Comparison of ENCODE assay signal across 9 mouse cellular contexts in the genomic region with DNA sequence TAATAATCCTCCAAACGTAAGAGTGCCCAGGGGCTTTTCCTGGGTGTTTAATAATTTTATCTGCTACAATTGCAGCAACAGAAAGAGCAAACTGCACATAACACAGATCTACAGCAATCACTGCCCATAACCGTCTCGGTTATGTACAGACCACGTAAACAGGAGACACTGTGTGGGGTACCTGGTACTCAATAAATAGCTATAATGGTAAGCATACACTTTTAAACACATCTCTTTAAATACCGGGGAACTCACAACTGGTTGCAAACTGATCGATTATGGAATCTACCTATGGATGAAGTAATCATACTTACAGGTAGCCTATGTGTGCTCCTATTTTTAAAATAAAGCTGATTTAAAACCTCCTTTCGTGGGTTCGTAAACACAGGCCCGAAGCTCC. TPM values are rescaled to one million over a fixed set of nuclear protein-coding genes. Genes with fewer than 3 reads are reported as not detected.
DNase-seq lines count a peak whose midpoint lies in the region; ATAC-seq and TF ChIP-seq lines count a peak whose summit lies in the region.
"Had no signal": no experiment of that assay in that cellular context is flagged by ENCODE, and none has a peak within 500 bp of the region (broad histone marks: within the 10 kb centered on the region; RNA-seq: fewer than 3 reads in every experiment).

No protein-coding gene starts in this region.

- peaks cover 28% of the 10 kb centered on the region for H3K36me3 ChIP-seq in heart, embryonic 12.5 days
- peaks cover 34% of the 10 kb centered on the region for H3K36me3 ChIP-seq in hindbrain, embryonic 10.5 days
- peaks cover 31% of the 10 kb centered on the region for H3K36me3 ChIP-seq in midbrain, embryonic 10.5 days

- in situ Hi-C loops in Patski (cut with MboI; ENCODE audit: low pct_unique_long_range_greater_than_20kb), result no loop called here

- peak overlapping the region; percentile 94 for H3K9ac ChIP-seq in heart, embryonic 12.5 days

- peak overlapping the region; percentile 83 for H3K4me3 ChIP-seq in heart, embryonic 12.5 days
- H3K4me3 ChIP-seq in hindbrain, embryonic 10.5 days, result peak overlapping the region; percentile 91
- H3K4me3 ChIP-seq in midbrain, embryonic 10.5 days, result peak overlapping the region; percentile 91

- no peak for TF ChIP-seq CTCF in Patski (IDR thresholded peaks at IDR 0.05)

- intact Hi-C loops in heart, postnatal 25 days (cut with DNase I), result loop anchor here (5.0 kb wide), 1 partner anchor 139 kb away; no protein-coding TSS in a partner anchor

- WGBS in heart, embryonic 12.5 days, result 27% methylated on average over 9 of the region's 9 CpGs
- 26% methylated on average over 9 of the region's 9 CpGs for WGBS in hindbrain, embryonic 10.5 days
- WGBS in midbrain, embryonic 10.5 days, result 30% methylated on average over 9 of the region's 9 CpGs

- CTCF ChIA-PET in Patski (lab: Charles Lee), result no interaction called here

- POLR2A ChIA-PET in Patski (lab: Charles Lee), result interaction anchor here (0.8 kb wide), 1 partner anchor 11 kb away, joined by 3 read pairs; no protein-coding TSS in a partner anchor

- no peak for ATAC-seq in heart, embryonic 12.5 days (ENCODE audit: insufficient number of reproducible peaks, low FRiP score)
- no peak for ATAC-seq in Patski

- no peaks in the 10 kb centered on the region for H3K27me3 ChIP-seq in heart, embryonic 12.5 days (replicated peaks)
- no peaks in the 10 kb centered on the region for H3K27me3 ChIP-seq in Patski
- no peaks in the 10 kb centered on the region for H3K27me3 ChIP-seq in hindbrain, embryonic 10.5 days (ENCODE audit: insufficient read depth, poor library complexity, severe bottlenecking)
- no peaks in the 10 kb centered on the region for H3K27me3 ChIP-seq in midbrain, embryonic 10.5 days (ENCODE audit: low read depth, poor library complexity, severe bottlenecking)

- no peak overlapping the region for H3K27ac ChIP-seq in heart, embryonic 12.5 days (ENCODE audit: poor library complexity, severe bottlenecking)
- H3K27ac ChIP-seq in hindbrain, embryonic 10.5 days, result peak overlapping the region; percentile 100
- peak overlapping the region; percentile 100 for H3K27ac ChIP-seq in midbrain, embryonic 10.5 days (replicated peaks)

- no peak for DNase-seq in heart, postnatal 25 days (ENCODE audit: low spot score)
- peak; percentile 6 for DNase-seq in Patski (ENCODE audit: low read depth, low spot score)
- no peak for DNase-seq in hindbrain, embryonic 10.5 days (ENCODE audit: low spot score)
- DNase-seq in midbrain, embryonic 10.5 days (ENCODE audit: low spot score), result no peak
- DNase-seq in thymus, postnatal 25 days, result no peak
- DNase-seq in right cerebral cortex, postnatal 4 days, result no peak
- DNase-seq in gastrocnemius, adult 8-10 months (ENCODE audit: low spot score in 2 of 2), result no peak

- H3K9me3 ChIP-seq in heart, embryonic 12.5 days (replicated peaks), result no peaks in the 10 kb centered on the region
- no peaks in the 10 kb centered on the region for H3K9me3 ChIP-seq in hindbrain, embryonic 10.5 days
- H3K9me3 ChIP-seq in midbrain, embryonic 10.5 days (replicated peaks), result no peaks in the 10 kb centered on the region

- 0 out of 2 replicates have a peak, but pooled peaks cover 2% of the 10 kb centered on the region for H3K4me1 ChIP-seq in heart, embryonic 12.5 days (replicated peaks)
- peaks cover 33% of the 10 kb centered on the region for H3K4me1 ChIP-seq in hindbrain, embryonic 10.5 days (replicated peaks)
- H3K4me1 ChIP-seq in midbrain, embryonic 10.5 days, result peaks cover 23% of the 10 kb centered on the region

- H3K4me2 ChIP-seq in heart, embryonic 12.5 days, result peak overlapping the region; percentile 81

RNA-seq across cellular contexts. Expression of gene Zfp422, which starts 0.7 kb away (rescaled TPM):
- 95.4 and 97.7 TPM in 2 replicates for polyA plus RNA-seq in heart, embryonic 12.5 days (2016; fragmentation: Nextera tagmentation; extraction: Ambion mirVana)
- total RNA-seq in heart, postnatal 25 days (2021), result 10 to 100 TPM; 19.0 to 20.8 TPM
- polyA plus RNA-seq in Patski (2021), result 43.7 TPM
- 255 and 278 TPM in 2 replicates for polyA plus RNA-seq in hindbrain, embryonic 10.5 days (2016; fragmentation: Nextera tagmentation; extraction: Ambion mirVana)
- polyA plus RNA-seq in midbrain, embryonic 10.5 days (2016; fragmentation: Nextera tagmentation; extraction: Ambion mirVana), result 308 and 322 TPM in 2 replicates
- total RNA-seq in gastrocnemius, adult 8-10 months (2022), result 1 to 10 TPM; 5.9 to 7.9 (median 7.2) TPM

RNA-seq across cellular contexts. Expression of gene Depp1, which starts 22.3 kb away (rescaled TPM):
- 4.0 and 4.9 TPM in 2 replicates for polyA plus RNA-seq in heart, embryonic 12.5 days (2016; fragmentation: Nextera tagmentation; extraction: Ambion mirVana)
- 10 to 100 TPM; 45.7 to 58.1 TPM for total RNA-seq in heart, postnatal 25 days (2021)
- 11.1 TPM for polyA plus RNA-seq in Patski (2021)
- 14.7 and 16.1 TPM in 2 replicates for polyA plus RNA-seq in hindbrain, embryonic 10.5 days (2016; fragmentation: Nextera tagmentation; extraction: Ambion mirVana)
- polyA plus RNA-seq in midbrain, embryonic 10.5 days (2016; fragmentation: Nextera tagmentation; extraction: Ambion mirVana), result 8.6 and 9.2 TPM in 2 replicates
- 10 to 100 TPM in 1 of 4 experiments, 1 to 10 TPM in 3; 3.5 to 31.5 (median 5.1) TPM for total RNA-seq in gastrocnemius, adult 8-10 months (2022)

RNA-seq across cellular contexts. Expression of gene Olfr215, which starts 44.1 kb away (rescaled TPM):
- not detected in 2 replicates for polyA plus RNA-seq in heart, embryonic 12.5 days (2016; fragmentation: Nextera tagmentation; extraction: Ambion mirVana)
- total RNA-seq in heart, postnatal 25 days (2021), result not detected
- polyA plus RNA-seq in Patski (2021), result not detected
- not detected in 2 replicates for polyA plus RNA-seq in hindbrain, embryonic 10.5 days (2016; fragmentation: Nextera tagmentation; extraction: Ambion mirVana)
- not detected in 2 replicates for polyA plus RNA-seq in midbrain, embryonic 10.5 days (2016; fragmentation: Nextera tagmentation; extraction: Ambion mirVana)
- not detected for total RNA-seq in gastrocnemius, adult 8-10 months (2022)
- total RNA-seq: left cerebral cortex, postnatal 25 days had no signal

RNA-seq across cellular contexts. Expression of gene Rassf4, which starts 45.7 kb away (rescaled TPM):
- polyA plus RNA-seq in heart, embryonic 12.5 days (2016; fragmentation: Nextera tagmentation; extraction: Ambion mirVana), result 5.6 and 6.5 TPM in 2 replicates
- total RNA-seq in heart, postnatal 25 days (2021), result 1 to 10 TPM; 5.8 to 8.2 TPM
- 0.71 TPM for polyA plus RNA-seq in Patski (2021)
- 60.9 and 61.9 TPM in 2 replicates for polyA plus RNA-seq in hindbrain, embryonic 10.5 days (2016; fragmentation: Nextera tagmentation; extraction: Ambion mirVana)
- polyA plus RNA-seq in midbrain, embryonic 10.5 days (2016; fragmentation: Nextera tagmentation; extraction: Ambion mirVana), result 35.0 and 35.7 TPM in 2 replicates
- 1 to 10 TPM; 1.1 to 1.7 (median 1.1) TPM for total RNA-seq in gastrocnemius, adult 8-10 months (2022)
